Mouse (Mus musculus) G1E (cell line): ENCODE data around the gene Rd3. TPM values are rescaled to one million over a fixed set of nuclear protein-coding genes. Genes with fewer than 3 reads are reported as not detected.

Experiments
- ATAC-seq: 2 replicates; pipeline ENCODE4 v1.8.0; 2016; ENCODE audit warnings: mild to moderate bottlenecking; ENCODE audit not compliant: insufficient number of reproducible peaks, poor library complexity, low FRiP score, severe bottlenecking; ENCODE audit errors: extremely low read depth
- DNase-seq: peaks from one replicate; pipeline ENCODE4 v3.0.0; 2012; ENCODE audit warnings: low spot score
- H3K27me3 ChIP-seq: 2 replicates; pipeline ENCODE4 v1.6.1; 2012; ENCODE audit warnings: mild to moderate bottlenecking, low read length, inconsistent platforms; ENCODE audit not compliant: insufficient read depth
- H3K36me3 ChIP-seq: replicated peaks from 2 replicates; pipeline ENCODE3; 2012; ENCODE audit warnings: mild to moderate bottlenecking, inconsistent platforms
- H3K4me1 ChIP-seq: 2 replicates; pipeline ENCODE4 v1.6.1; 2012; ENCODE audit warnings: low read depth, low read length, inconsistent platforms, mixed read lengths; ENCODE audit not compliant: insufficient read depth
- H3K4me3 ChIP-seq: 2 replicates; pipeline ENCODE4 v1.5.1; 2012; ENCODE audit warnings: low read depth, mild to moderate bottlenecking, inconsistent platforms, low read length, moderate library complexity, mixed read lengths
- H3K9me3 ChIP-seq: replicated peaks from 2 replicates; pipeline ENCODE4 v1.6.1; 2012; ENCODE audit warnings: inconsistent platforms
- CTCF ChIP-seq: IDR thresholded peaks from 2 replicates; pipeline ENCODE4 v1.5.1; 2012; ENCODE audit warnings: low read depth, low read length, inconsistent platforms, mixed read lengths
- GATA1 ChIP-seq: IDR thresholded peaks from 2 replicates; pipeline ENCODE4 v1.6.1; 2012; ENCODE audit warnings: borderline replicate concordance, low read length, inconsistent platforms, mixed read lengths
- GATA2 ChIP-seq: IDR thresholded peaks from 2 replicates; pipeline ENCODE4 v1.6.1; 2012; ENCODE audit warnings: low read depth, low read length, inconsistent platforms, borderline replicate concordance
- POLR2AphosphoS5 ChIP-seq: IDR thresholded peaks from 2 replicates; pipeline ENCODE4 v1.6.1; 2012; ENCODE audit warnings: low read depth, low read length, inconsistent platforms; ENCODE audit not compliant: insufficient replicate concordance
- TAL1 ChIP-seq: conservative IDR thresholded peaks from 2 replicates; pipeline ENCODE4 v1.6.1; 2012; ENCODE audit warnings: low read depth, low read length, inconsistent platforms, mixed read lengths
- polyA plus RNA-seq: library from polyadenylated mRNA; stranded (reverse); fragments of >175 nt; gene quantifications from 2 replicates; pipeline ENCODE4 v1.2.3, GENCODE M21; 2012
- total RNA-seq, 2 experiments: library from RNA; stranded (forward) in 1 of 2; stranded (reverse) in 1 of 2; fragments of 200-1000 nt in 1 of 2; fragments of >200 nt in 1 of 2; fragmentation: Nextera tagmentation in 1 of 2; gene quantifications; 2 replicates each; pipeline ENCODE4 v1.2.3; 2014 to 2017

The Rd3 gene
- total and polyA plus RNA-seq, 3 experiments: not detected

DNA sequence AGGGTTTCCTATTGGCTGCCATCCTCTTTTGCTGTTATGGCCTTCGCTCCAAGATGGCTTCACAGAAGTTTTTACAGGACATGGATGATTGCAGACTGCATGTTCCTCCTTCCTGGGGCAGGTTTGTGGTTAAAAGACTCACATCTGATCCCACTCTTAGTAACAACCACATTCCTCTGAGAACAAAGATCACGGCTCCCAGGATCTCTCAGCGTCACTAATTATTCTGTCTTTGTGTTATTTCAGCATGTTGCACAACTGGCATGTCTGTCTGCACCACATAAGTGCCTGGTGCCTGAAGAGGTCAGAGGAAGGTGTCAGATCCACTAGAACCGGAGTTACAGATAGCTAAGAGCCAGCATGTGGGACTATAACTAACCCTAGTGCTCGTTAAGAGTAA lies 7.2 kb upstream of the Rd3 start:
- TF ChIP-seq GATA2 (no peak), POLR2AphosphoS5 (no peak), GATA1 (no peak), TAL1 (no peak), CTCF (no peak)
- Histone ChIP-seq H3K9me3 (no peaks in the 10 kb centered on the region), H3K36me3 (no peaks in the 10 kb centered on the region), H3K27me3 (peaks cover 25% of the 10 kb centered on the region), H3K4me1 (peaks cover 4% of the 10 kb centered on the region), H3K4me3 (no peak overlapping the region)
- ATAC-seq (no peak), DNase-seq (no peak)

DNA sequence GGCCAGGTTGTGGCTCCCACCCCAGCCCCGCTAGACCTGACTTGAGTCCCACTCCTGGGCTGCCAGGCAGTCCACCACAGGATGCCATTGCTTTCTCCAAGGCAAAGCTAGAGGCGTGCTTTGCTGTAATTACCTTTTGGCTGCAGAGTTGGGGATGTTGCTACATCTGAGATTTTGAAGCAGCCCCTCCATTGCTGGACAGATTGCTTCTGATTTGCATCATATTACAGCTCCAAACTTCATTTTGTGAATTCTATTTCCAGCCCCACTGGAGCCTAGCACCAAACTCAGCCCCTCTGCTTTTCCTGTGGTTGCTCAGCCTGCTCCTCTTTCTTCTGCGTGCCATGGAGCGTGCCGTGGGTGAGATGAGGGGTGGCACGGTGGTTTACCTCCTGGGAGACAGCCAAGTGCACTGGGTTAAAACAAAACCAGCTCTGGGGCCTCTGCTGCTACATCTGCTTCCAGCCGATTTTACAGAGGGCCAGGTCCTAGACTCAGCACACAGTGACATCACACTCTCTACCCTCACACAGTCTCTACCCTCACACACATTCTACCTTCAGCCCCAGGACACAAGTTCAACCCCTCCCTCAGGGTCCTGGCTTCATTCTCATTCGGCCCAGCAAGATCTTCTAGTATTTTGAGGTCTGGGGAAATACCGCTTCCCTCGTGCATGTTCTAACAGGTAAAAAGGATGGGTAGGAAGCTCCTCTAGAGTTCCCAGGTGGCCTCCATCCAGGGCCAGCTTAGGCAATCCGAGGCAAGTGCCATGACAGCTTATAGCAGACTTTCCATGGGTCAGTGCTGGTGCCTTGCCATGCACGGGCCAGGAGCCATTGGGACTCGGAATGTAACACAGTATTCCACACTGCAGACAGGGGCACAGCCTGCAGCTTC lies 2.4 kb upstream of the Rd3 start:
- peaks cover 42% of the 10 kb centered on the region for H3K27me3 ChIP-seq
- no peaks in the 10 kb centered on the region for H3K36me3 ChIP-seq
- no peaks in the 10 kb centered on the region for H3K4me1 ChIP-seq
- DNase-seq: no peak
- TF ChIP-seq GATA1: no peak
- TF ChIP-seq TAL1: no peak
- TF ChIP-seq GATA2: no peak
- TF ChIP-seq POLR2AphosphoS5: no peak
- TF ChIP-seq CTCF: no peak
- H3K9me3 ChIP-seq: no peaks in the 10 kb centered on the region
- ATAC-seq: no peak
- H3K4me3 ChIP-seq: no peak overlapping the region

- Histone ChIP-seq H3K27me3 (peaks cover 42% of the 10 kb centered on the region), H3K4me1 (no peaks in the 10 kb centered on the region), H3K36me3 (no peaks in the 10 kb centered on the region), H3K4me3 (no peak overlapping the region), H3K9me3 (no peaks in the 10 kb centered on the region)
- TF ChIP-seq TAL1 (no peak), GATA2 (no peak), GATA1 (no peak), POLR2AphosphoS5 (no peak), CTCF (no peak)
- DNase-seq (no peak), ATAC-seq (no peak)
Observed at GRCm38 (mm10) chr1:191981426-191982102, 4.4 kb downstream of the Rd3 start.

GRCm38 (mm10) chr1:191986674-191987480 lies 9.7 kb downstream of the Rd3 start:
- TF ChIP-seq CTCF: no peak
- no peak for TF ChIP-seq GATA1
- TF ChIP-seq POLR2AphosphoS5: no peak
- no peak for TF ChIP-seq TAL1
- TF ChIP-seq GATA2: no peak
- ATAC-seq (no peak), DNase-seq (no peak)
- Histone ChIP-seq H3K9me3 (no peaks in the 10 kb centered on the region), H3K36me3 (no peaks in the 10 kb centered on the region), H3K4me3 (no peak overlapping the region), H3K4me1 (peaks cover 10% of the 10 kb centered on the region), H3K27me3 (peaks cover 18% of the 10 kb centered on the region)

DNA sequence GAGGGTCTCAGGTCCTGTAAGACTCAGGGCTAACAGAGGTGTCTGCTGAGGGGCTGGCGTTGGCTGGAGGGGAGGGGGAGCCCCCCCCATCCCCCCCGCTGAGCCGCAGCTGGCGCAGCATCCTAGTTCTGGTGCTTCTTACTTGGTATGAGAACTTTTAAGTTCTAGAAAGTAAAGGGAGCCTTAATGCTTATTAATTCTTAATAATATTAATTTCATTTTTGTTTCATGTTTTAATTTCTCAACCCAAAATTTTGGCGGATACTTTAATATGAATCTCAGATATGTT lies 10.3 kb downstream of the Rd3 start:
- TF ChIP-seq POLR2AphosphoS5: no peak
- no peak for TF ChIP-seq GATA2
- no peak for TF ChIP-seq GATA1
- TF ChIP-seq TAL1: no peak
- no peak for TF ChIP-seq CTCF
- Histone ChIP-seq H3K9me3 (no peaks in the 10 kb centered on the region), H3K36me3 (no peaks in the 10 kb centered on the region), H3K4me1 (peaks cover 10% of the 10 kb centered on the region), H3K4me3 (no peak overlapping the region), H3K27me3 (peaks cover 18% of the 10 kb centered on the region)
- ATAC-seq (no peak), DNase-seq (no peak)
